Mouse (Mus musculus) limb, embryonic 12.5 days (tissue): ENCODE measurements around the gene Arrdc2. TPM values are rescaled to one million over a fixed set of nuclear protein-coding genes. Genes with fewer than 3 reads are reported as not detected.
A peak's percentile ranks its signal among the peaks of the same experiment; 100 is the strongest.

Experiments
- ATAC-seq: fragments of 200-750 bp; cut with Nextera tagmentation; 2 replicates; pipeline ENCODE4 v1.8.0; 2017; ENCODE audit warnings: low read depth, moderate TSS enrichment; ENCODE audit not compliant: insufficient number of reproducible peaks, insufficient read depth, low FRiP score, low TSS enrichment
- H3K27ac ChIP-seq: fragments of 300-500 bp; sonication (generic); 2 replicates; pipeline ENCODE4 v1.5.1; 2016; ENCODE audit warnings: mild to moderate bottlenecking, moderate library complexity
- H3K27me3 ChIP-seq: fragments of 300-500 bp; sonication (generic); 2 replicates; pipeline ENCODE4 v1.6.1; 2016; ENCODE audit warnings: mild to moderate bottlenecking, moderate library complexity
- H3K36me3 ChIP-seq: fragments of 300-500 bp; sonication (generic); 2 replicates; pipeline ENCODE4 v1.6.1; 2016; ENCODE audit warnings: mild to moderate bottlenecking, moderate library complexity
- H3K4me1 ChIP-seq: fragments of 300-500 bp; sonication (generic); replicated peaks from 2 replicates; pipeline ENCODE4 v1.6.1; 2016
- H3K4me2 ChIP-seq: fragments of 300-500 bp; sonication (generic); 2 replicates; pipeline ENCODE4 v1.6.1; 2016; ENCODE audit warnings: mild to moderate bottlenecking, moderate library complexity
- H3K4me3 ChIP-seq: fragments of 300-500 bp; sonication (generic); replicated peaks from 2 replicates; pipeline ENCODE4 v1.5.1; 2016; ENCODE audit warnings: mild to moderate bottlenecking
- H3K9ac ChIP-seq: fragments of 300-500 bp; sonication (generic); replicated peaks from 2 replicates; pipeline ENCODE4 v1.6.1; 2016; ENCODE audit warnings: mild to moderate bottlenecking, moderate library complexity
- H3K9me3 ChIP-seq: fragments of 300-500 bp; sonication (generic); 2 replicates; pipeline ENCODE4 v1.6.1; 2016; ENCODE audit warnings: mild to moderate bottlenecking, moderate library complexity
- WGBS: fragments of 180-500 bp; shearing (Covaris S2); methylation state at CpG from one replicate; pipeline ENCODE4 v1.1.7; 2016; 5-methylcytosine and 5-hydroxymethylcytosine counted together
- polyA plus RNA-seq: library from polyadenylated mRNA; unstranded; fragments of >200 nt; fragmentation: Nextera tagmentation; extraction: Ambion mirVana; gene quantifications from 2 replicates; pipeline ENCODE4 v1.2.1, GENCODE M21; 2016

Arrdc2 gene
- polyA plus RNA-seq, 1 experiment from 2014 or later = 5.3 TPM

GRCm38 (mm10) chr8:70807304-70807703 lies 32.2 kb downstream of the Arrdc2 start:
- Histone ChIP-seq H3K27me3 (peaks cover 59% of the 10 kb centered on the region), H3K4me2 (no peak overlapping the region), H3K27ac (no peak overlapping the region), H3K9me3 (no peaks in the 10 kb centered on the region), H3K36me3 (no peaks in the 10 kb centered on the region), H3K4me3 (no peak overlapping the region), H3K9ac (no peak overlapping the region), H3K4me1 (peaks cover 10% of the 10 kb centered on the region)
- no peak for ATAC-seq
- 57% methylated on average over 1 of the region's 1 CpGs for WGBS

- Histone ChIP-seq H3K4me3 (no peak overlapping the region), H3K27me3 (peaks cover 67% of the 10 kb centered on the region), H3K36me3 (no peaks in the 10 kb centered on the region), H3K27ac (no peak overlapping the region), H3K4me1 (peaks cover 10% of the 10 kb centered on the region), H3K9ac (no peak overlapping the region), H3K9me3 (no peaks in the 10 kb centered on the region), H3K4me2 (no peak overlapping the region)
- 71% methylated on average over 4 of the region's 4 CpGs for WGBS
- ATAC-seq = no peak
These were observed 33.0 kb downstream of the Arrdc2 start for GRCm38 (mm10) chr8:70806541-70806940.

GRCm38 (mm10) chr8:70804481-70805206 lies 34.9 kb downstream of the Arrdc2 start, which contains the start of gene Mast3:
Gene Mast3 (minus strand): TSS chr8:70805054.
- Histone ChIP-seq H3K9me3 (no peaks in the 10 kb centered on the region), H3K9ac (peak within 1 kb of the TSS; percentile 53), H3K4me1 (peaks cover 10% of the 10 kb centered on the region), H3K36me3 (no peaks in the 10 kb centered on the region), H3K4me3 (peak within 1 kb of the TSS; percentile 47), H3K4me2 (peak within 1 kb of the TSS; percentile 84), H3K27ac (no peak within 1 kb of the TSS), H3K27me3 (peaks cover 79% of the 10 kb centered on the region)
- ATAC-seq = peak; percentile 81
- WGBS = 1% methylated on average over 45 of the region's 45 CpGs

- Histone ChIP-seq H3K27me3 (peaks cover 80% of the 10 kb centered on the region), H3K9ac (peak overlapping the region; percentile 34; the same call in 1 of the 2 replicates), H3K4me2 (peak overlapping the region; percentile 84), H3K4me3 (peak overlapping the region; percentile 47), H3K9me3 (no peaks in the 10 kb centered on the region), H3K27ac (no peak overlapping the region), H3K36me3 (no peaks in the 10 kb centered on the region), H3K4me1 (peaks cover 10% of the 10 kb centered on the region)
- no peak for ATAC-seq
- WGBS = 2% methylated on average over 47 of the region's 47 CpGs
These were observed 35.6 kb downstream of the Arrdc2 start for GRCm38 (mm10) chr8:70803761-70804480.

GRCm38 (mm10) chr8:70802786-70803510 lies 36.6 kb downstream of the Arrdc2 start:
- Histone ChIP-seq H3K9ac (no peak overlapping the region), H3K4me3 (no peak overlapping the region), H3K36me3 (no peaks in the 10 kb centered on the region), H3K4me1 (peaks cover 15% of the 10 kb centered on the region), H3K4me2 (no peak overlapping the region), H3K27me3 (peaks cover 87% of the 10 kb centered on the region), H3K27ac (no peak overlapping the region), H3K9me3 (no peaks in the 10 kb centered on the region)
- ATAC-seq = no peak
- WGBS = 67% methylated on average over 11 of the region's 11 CpGs

- Histone ChIP-seq H3K36me3 (no peaks in the 10 kb centered on the region), H3K27ac (no peak overlapping the region), H3K9ac (no peak overlapping the region), H3K4me2 (no peak overlapping the region), H3K4me3 (no peak overlapping the region), H3K4me1 (peaks cover 20% of the 10 kb centered on the region), H3K9me3 (no peaks in the 10 kb centered on the region), H3K27me3 (peaks cover 90% of the 10 kb centered on the region)
- 75% methylated on average over 1 of the region's 1 CpGs for WGBS
- ATAC-seq = no peak
These were observed 37.7 kb downstream of the Arrdc2 start for GRCm38 (mm10) chr8:70801830-70802229.

- H3K9me3 ChIP-seq = no peaks in the 10 kb centered on the region
- H3K4me3 ChIP-seq = no peak overlapping the region
- H3K4me2 ChIP-seq = no peak overlapping the region
- H3K4me1 ChIP-seq = peaks cover 20% of the 10 kb centered on the region
- no peak overlapping the region for H3K27ac ChIP-seq
- H3K27me3 ChIP-seq = peaks cover 87% of the 10 kb centered on the region
- ATAC-seq = no peak
- 36% methylated on average over 15 of the region's 15 CpGs for WGBS
- H3K9ac ChIP-seq = no peak overlapping the region
- H3K36me3 ChIP-seq = no peaks in the 10 kb centered on the region
These were observed 38.4 kb downstream of the Arrdc2 start for GRCm38 (mm10) chr8:70801156-70801555.

GRCm38 (mm10) chr8:70800648-70801047 lies 38.9 kb downstream of the Arrdc2 start:
- peaks cover 20% of the 10 kb centered on the region for H3K4me1 ChIP-seq
- H3K36me3 ChIP-seq = no peaks in the 10 kb centered on the region
- no peak overlapping the region for H3K9ac ChIP-seq
- WGBS = 41% methylated on average over 10 of the region's 10 CpGs
- H3K27ac ChIP-seq = no peak overlapping the region
- no peak for ATAC-seq
- no peak overlapping the region for H3K4me2 ChIP-seq
- no peaks in the 10 kb centered on the region for H3K9me3 ChIP-seq
- H3K4me3 ChIP-seq = no peak overlapping the region
- peaks cover 84% of the 10 kb centered on the region for H3K27me3 ChIP-seq

GRCm38 (mm10) chr8:70798281-70798680 lies 41.2 kb downstream of the Arrdc2 start:
- 14% methylated on average over 15 of the region's 15 CpGs for WGBS
- no peaks in the 10 kb centered on the region for H3K36me3 ChIP-seq
- H3K9me3 ChIP-seq = no peaks in the 10 kb centered on the region
- H3K4me1 ChIP-seq = peaks cover 14% of the 10 kb centered on the region
- H3K27me3 ChIP-seq = peaks cover 68% of the 10 kb centered on the region
- H3K9ac ChIP-seq = no peak overlapping the region
- H3K4me2 ChIP-seq = peak overlapping the region; percentile 84
- no peak for ATAC-seq
- no peak overlapping the region for H3K27ac ChIP-seq
- peak overlapping the region; percentile 55 for H3K4me3 ChIP-seq

- peaks cover 60% of the 10 kb centered on the region for H3K27me3 ChIP-seq
- peak overlapping the region; percentile 60 for H3K9ac ChIP-seq
- no peak overlapping the region for H3K27ac ChIP-seq
- under 1% methylated on average over 54 of the region's 57 CpGs for WGBS
- ATAC-seq = peak; percentile 90
- H3K4me2 ChIP-seq = peak overlapping the region; percentile 84
- no peaks in the 10 kb centered on the region for H3K9me3 ChIP-seq
- peak overlapping the region; percentile 55 for H3K4me3 ChIP-seq
- no peaks in the 10 kb centered on the region for H3K36me3 ChIP-seq
- H3K4me1 ChIP-seq = peaks cover 22% of the 10 kb centered on the region
These were observed 42.1 kb downstream of the Arrdc2 start for GRCm38 (mm10) chr8:70797081-70798070.
